Mouse (Mus musculus) cerebellum, adult 8-10 months (tissue): ENCODE measurements at regions not wholly inside any gene's neighbourhood (a gene's known extent, or its start where the extent isn't known, plus 50 kb on each side); places are given as distances from the start of the nearest gene placed in this dataset.

Experiments used
- DNase-seq: peaks from one replicate; pipeline ENCODE4 v3.0.0; 2022

DNA sequence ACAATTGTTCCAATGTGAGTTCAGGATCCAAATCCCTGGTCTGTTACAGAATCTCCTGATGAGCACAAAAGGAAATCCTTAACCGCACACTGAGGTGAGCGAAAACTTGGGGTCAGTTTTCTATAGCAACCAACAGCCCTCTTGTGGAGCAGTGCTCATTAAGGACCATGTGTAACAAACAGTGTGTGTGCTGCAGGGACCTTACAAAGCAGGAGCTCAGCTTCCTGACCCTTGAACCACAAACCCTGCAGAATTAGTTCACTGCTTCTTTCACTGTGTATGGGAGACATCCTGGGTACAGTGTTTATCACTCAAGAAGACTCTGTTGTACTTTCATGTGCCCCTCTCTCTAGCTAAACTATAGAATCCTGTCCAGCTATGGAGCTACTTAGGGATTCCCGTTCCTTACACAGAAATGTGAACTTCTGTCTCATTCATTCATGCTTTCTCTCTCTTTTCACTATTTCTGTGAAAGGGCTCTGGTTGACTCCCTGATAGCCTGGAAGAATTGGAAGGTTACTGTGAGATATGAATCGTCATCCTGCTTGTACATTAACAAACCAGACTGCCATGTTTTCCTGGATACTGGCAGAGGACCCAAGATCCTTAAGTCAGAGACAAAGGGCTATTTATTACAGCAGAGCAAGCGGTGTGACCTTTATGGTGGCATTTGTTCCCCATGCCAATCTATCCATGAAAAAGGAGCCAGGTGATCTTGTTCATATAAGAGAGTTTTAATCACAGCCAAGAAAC lies 100.5 kb upstream of the Pde3a start:
- DNase-seq, result no peak

DNA sequence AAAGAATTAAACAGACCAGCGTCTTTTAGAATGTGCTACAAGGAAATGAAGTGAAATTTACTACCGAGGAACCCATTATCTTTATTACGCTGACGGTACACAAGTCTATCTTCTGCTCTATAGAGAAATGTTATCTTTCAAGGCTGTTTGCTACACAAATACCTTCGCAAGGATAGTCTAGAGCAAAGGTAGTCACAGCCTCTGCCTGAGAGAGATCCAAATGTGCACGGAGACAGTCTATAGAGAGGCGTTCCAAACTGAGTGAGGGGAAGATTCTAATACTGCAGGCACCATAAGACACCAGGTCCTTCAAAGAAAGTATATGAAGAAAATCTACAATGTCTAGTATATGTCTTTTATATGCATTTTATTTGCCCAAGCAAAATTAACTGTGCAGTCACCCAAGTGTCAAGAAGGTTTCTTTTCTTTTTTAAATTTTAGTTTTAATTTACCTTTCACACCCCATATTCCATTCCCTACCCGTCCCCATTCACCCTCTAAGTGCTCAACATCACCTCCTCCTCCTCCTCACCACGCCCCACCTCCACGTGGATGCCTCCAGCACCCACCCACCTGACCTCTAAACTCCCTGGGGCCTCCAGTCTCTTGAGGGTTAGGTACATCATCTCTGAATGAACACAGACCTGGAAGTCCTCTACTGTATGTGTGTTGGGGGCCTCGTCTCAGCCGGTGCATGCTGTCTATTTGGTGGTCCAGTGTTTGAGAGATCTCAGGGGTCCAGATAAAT lies 99.7 kb upstream of the Pde3a start:
- no peak for DNase-seq

GRCm38 (mm10) chr6:141159326-141159725 lies 89.7 kb upstream of the Pde3a start:
- no peak for DNase-seq

DNA sequence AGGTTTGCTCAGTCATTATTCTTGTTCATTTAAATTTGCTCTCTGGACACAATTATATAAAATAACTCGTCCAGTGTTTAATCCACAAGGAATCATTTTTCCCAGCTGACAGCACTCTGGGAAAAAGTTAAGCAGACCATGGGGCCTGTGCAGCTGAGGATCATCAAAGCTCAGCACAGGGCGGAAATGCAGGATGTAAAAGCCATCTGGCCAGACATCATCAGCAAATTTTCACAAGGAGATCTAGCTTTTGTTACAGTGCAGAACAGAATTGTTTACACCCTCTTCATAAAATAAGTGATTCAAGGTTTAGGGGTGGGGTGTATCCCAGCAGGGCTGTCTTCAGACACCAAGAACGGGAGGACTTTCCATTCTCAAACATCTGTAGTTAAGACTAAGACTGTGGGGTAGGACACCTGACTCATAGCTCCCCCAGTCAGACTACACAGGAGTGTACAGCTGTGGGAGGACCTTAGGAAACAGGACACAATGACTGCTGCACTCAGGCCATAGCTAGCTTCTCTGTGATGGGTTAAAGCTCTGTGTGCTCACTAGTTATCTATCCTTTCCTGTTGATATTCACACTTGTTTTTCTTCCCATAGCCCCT lies 87.3 kb upstream of the Pde3a start:
- DNase-seq, result no peak

- no peak for DNase-seq
Observed at GRCm38 (mm10) chr6:141167270-141167669, 81.8 kb upstream of the Pde3a start.

GRCm38 (mm10) chr6:141168356-141168755 lies 80.7 kb upstream of the Pde3a start:
- DNase-seq, result no peak

DNA sequence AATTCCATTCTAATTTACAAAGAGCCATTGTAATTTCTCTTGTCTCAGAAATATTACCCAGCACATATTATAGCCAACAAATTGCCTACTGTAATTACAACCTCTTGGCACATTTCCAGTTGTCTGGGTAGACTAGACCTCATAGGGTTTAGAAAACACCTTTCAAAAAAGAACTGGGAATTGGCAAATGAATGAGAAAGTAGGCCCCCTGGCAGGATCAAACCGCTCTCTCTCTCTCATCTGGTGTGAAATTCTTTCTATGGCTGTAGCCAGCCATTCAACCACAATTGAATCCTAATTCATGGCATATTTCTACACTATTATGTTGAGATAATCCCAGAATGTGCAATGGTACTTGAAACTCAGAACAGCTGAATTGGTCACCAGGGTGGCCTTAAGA lies 65.3 kb upstream of the Pde3a start:
- no peak for DNase-seq

DNA sequence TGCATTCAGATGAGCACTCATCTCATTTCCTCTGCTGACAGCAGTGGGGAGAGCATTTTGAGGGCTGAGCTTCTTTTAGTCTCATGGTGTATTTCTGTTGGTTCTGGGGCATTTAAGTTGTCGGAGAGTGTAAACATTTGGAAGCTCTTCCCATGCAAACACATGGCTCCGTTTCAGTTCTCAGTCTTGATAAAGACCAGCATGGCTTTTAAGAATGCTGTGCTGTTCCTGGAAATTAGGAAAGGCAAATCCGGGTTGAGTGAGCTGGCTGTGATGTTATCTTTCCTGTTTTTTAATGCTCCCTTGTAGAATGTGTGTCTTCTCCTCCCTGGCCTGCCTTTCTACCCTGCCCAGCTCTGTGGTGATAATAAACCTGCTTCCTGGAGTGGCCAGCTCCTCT lies 61.0 kb upstream of the Pde3a start:
- DNase-seq, result no peak

GRCm38 (mm10) chr6:141189093-141189492 lies 60.0 kb upstream of the Pde3a start:
- DNase-seq, result no peak

DNA sequence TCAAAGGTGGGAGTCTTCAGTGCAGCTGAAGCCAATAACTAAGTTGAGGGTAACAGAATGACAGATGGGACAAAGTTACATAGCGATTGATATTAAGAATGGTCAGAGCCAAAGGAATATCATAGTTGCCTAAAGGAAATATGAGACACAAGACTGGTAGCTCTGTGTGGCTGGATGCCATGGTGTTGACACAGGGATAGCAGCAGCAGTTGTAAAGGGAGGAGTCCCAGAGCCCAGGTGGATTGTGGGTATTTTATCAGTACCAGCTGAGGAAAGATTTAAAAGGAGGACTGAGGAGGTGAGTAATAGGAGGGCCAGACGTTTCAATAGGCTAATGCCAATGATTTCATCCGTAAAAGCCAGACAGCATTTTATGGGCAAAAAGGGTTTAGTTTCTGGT lies 59.4 kb upstream of the Pde3a start:
- DNase-seq, result no peak

DNA sequence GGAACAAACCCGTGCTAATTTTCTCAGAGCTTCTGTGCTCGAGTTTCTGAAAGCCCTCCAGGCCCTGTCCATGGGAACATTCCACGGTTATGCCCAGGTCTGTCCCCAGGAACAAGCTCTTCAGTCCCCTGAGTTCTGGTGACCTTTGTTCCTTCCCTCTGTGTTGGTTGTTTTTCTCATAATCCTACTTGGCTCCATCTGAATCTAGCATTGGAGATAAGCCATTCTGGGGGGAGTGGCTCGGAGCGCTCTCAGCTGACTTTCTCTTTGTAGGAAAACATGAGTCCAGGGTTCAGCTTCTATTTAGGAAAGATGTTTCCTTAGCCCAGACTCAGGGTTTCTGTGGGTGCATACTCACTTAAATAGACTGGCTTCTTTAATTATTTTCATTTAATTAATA lies 58.7 kb upstream of the Pde3a start:
- no peak for DNase-seq

DNA sequence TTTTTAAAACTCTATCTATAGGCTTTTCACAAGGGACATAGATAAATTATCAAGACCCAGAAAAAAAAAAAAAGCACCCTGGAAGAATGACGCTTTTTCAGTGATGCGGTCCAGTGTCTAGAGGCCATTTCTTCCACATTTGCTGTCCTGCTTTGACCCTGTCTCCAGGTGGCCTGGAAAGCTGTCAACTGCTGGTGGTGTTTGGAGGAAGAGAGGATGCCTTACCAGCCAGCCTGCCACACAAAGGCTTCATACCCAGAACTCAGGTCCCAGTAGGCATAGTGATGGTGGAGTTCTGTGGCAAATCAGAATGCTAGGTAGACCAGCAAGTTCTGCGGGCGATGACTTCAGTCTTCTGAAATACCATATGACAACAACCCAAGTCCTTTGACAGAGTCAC lies 51.6 kb upstream of the Pde3a start:
- no peak for DNase-seq
